Mouse (Mus musculus) cerebellum, postnatal 25 days (tissue): ENCODE data around the gene Fat1.
"Not testable (repeated sequence)": the region's sequence is repeated elsewhere in the genome, so short reads cannot be mapped to it uniquely, and the experiment has no call there.

Source experiments
- DNase-seq, 2 experiments: peaks; one replicate each; pipeline ENCODE4 v3.0.0; 2021; ENCODE audit warnings: mixed read lengths in 2 of 2

Gene Fat1

DNA sequence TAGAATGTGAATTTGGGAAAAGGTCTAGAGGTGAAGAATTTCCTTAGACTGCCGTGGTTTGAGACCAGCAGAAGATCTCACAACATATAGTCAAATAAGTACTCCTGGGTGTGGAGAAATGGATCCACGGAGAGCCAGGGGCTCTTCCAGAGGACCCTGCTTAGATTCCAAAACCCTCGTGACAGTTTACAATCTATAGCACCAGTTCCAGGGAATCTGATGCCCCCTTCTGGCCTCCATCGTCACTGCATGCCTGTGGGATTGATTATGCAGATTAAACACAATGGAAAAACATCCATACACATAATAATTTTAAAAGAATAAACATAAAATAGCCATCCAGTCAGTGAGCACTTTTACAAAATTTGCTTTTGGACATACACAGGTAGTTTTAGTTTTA, 75.4 kb downstream of the Fat1 start:
- DNase-seq: peak; percentile 69 to 80

DNA sequence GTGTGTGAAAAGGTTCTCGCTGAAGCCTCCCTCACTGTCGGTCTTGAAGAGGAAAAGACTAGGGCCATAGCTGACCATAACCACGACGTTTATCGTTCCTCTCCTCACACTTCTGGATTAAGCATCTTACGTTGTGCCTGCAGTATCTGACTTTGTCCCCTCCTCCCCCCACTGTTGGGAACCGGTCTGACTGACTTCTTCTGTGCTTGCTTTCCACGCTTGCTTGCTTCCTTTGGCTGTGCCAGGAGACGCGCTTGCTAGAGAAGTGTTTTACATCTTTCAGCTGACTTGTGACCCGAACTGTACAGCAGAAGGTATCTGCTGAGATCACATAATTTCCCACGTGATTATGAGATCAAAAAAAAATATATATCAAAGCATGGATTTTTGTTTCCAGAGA, 76.5 kb downstream of the Fat1 start:
- no peak for DNase-seq

DNA sequence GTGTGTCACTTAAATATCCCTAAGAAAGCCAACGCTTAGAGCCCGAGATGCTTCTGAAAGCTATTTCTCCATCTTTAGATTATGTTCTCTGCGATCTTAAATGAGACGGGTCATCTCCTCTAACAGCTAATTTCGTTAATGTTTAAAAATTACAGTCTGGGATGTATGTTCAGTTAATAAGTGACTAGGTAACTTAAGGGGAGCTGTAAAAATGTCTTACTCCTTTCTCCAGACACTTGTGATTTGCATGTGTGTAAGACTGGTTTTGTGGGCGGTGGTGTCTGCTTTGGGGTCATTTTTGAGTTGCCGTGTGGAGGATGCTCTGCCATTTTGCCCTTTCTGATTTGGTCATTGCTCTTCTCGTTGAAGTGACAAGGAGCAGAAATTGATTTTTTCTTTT, 78.6 kb downstream of the Fat1 start:
- no peak for DNase-seq

DNA sequence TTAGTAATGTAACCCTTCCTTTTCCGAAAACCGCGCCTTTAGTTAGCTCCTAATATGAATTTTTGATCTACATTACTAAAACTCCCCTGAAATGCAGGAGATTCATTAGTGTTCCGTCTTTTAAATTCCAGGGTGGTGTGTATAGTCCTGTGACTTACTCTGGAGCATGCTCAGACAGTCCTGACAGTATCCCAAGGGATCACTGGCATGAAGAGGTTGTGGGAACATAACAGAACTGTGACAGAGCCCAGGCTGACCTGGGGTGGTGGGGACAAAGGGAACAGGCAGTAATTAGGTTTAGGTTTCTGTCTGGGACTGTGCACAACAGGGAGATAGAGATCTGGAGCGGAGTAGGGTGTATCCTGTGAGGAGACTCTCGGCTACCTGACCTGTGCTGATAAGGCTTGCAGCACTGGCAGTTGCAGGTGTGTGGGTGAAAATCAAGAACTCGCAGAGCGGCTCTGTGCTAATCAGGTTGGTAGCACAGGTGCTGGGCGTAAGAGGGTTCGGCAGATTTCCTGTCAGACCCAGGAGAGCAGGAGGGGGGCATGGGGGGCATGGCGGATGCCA, 79.3 kb downstream of the Fat1 start:
- DNase-seq: no peak

DNA sequence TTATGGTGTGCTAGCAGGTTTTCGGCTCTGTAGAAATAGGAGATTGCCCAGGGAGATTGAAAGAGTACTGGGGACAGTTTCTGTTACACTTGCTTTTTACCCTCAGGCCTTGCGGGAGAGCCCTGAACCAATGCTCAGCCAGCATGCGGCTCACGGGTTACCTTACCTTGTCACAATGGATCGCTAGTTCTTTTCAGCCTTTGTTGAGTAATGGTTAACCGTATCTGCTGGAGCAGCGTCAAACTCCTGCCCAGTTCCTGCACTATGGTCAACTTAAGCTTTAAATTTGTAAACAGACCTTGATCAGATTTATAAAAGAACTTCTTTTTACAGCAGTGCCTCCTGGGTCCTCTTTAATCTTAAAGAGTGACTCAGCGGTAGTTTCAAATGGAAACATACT, 80.6 kb downstream of the Fat1 start:
- DNase-seq: no peak

DNA sequence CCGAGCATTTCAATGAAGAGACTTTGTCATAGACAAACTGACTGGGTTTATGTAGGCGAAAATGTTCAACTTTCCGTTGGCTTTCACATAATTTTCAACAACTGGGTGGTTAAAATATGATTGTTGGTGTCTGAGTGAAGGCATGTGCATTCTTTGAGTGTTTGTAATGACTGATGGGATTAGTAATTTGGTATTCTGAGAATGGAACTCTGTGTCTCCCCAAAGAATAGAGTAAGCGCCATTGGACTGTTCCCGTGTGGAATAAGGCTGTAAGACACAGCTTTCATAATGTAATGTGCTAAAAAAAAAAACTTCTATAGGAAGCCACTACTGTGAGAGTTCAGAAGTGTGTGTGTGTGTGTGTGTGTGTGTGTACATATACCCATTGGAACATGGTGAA, 84.0 kb downstream of the Fat1 start:
- DNase-seq: no peak

DNA sequence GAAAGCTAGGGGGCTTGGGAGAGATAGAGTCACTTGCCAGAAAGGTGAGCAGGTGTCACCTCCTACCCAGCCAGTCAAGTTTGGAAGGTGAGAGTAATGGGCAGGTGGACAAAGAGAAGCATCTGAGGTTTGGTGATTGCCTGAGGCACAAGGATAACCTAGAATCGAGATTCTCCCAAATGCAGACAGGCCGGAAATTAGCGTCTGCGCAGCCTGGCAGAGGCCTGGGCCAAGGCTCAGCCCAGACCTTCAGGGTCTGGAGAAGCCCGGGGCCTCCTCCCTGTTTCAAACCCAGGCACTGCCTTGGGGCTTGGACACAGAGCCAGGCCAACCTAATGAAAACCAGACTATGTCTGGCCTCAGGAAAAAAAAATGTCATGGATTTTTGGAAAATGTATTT, 85.9 kb downstream of the Fat1 start:
- DNase-seq: peak; percentile 64

GRCm38 (mm10) chr8:45021911-45022665, 86.8 kb downstream of the Fat1 start:
- DNase-seq: peak; percentile 77 to 79

DNA sequence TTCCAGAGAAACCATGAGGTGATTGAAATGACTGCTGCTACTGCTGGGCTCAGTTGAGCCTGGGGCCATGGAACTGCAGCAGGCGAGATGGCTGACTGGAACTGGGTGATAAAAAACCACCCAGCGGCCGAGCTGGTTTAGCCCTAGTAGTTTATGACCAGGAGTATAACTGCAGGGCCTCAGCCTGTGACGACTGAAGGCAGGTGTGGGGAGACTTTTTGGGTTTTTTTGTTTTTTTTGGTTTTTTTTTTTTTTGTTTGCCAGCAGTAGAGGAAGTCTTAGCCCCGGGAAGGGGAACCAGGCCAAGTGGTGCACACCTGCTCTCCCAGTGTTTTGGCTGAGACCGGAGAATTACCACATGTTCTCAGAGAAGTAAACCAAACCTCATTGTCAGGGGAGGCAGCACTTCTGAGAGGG, 92.8 kb downstream of the Fat1 start:
- peak; percentile 42 to 61 for DNase-seq

- DNase-seq: no peak
Observed at GRCm38 (mm10) chr8:45038350-45038749, 103.1 kb downstream of the Fat1 start.

DNA sequence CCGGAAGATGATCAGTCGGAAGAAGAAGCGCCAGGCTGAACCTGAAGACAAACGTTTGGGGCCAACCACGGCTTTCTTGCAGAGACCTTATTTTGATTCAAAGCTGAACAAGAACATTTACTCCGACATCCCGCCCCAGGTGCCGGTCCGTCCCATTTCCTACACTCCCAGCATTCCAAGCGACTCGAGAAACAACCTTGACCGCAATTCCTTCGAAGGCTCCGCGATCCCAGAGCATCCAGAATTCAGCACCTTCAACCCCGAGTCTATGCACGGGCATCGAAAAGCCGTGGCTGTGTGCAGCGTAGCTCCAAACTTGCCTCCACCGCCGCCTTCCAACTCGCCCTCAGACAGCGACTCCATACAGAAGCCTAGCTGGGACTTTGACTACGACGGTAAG, 108.9 kb downstream of the Fat1 start:
- DNase-seq: no peak

GRCm38 (mm10) chr8:45050451-45050850, 115.2 kb downstream of the Fat1 start:
- no peak for DNase-seq

GRCm38 (mm10) chr8:45051236-45051635, 116.0 kb downstream of the Fat1 start:
- DNase-seq: no peak

DNA sequence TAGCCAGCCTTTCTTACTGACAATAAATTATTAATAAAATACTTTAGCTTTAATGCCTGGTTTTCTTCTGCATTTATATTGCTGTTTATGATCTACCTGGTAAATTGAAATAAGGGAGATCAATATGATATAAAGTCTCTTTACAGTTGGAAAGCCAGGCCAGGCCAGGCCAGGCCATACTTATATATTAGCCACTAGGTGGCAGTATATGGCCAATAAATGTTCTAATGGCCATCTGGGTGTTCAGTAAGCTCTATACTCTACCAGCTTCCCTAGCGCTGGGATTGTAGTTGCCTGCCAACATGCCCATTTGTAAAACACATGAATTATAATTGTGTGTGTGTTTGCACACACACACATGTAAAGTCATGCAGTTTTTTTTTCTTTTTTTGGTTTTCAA, 117.0 kb downstream of the Fat1 start:
- no peak for DNase-seq

DNA sequence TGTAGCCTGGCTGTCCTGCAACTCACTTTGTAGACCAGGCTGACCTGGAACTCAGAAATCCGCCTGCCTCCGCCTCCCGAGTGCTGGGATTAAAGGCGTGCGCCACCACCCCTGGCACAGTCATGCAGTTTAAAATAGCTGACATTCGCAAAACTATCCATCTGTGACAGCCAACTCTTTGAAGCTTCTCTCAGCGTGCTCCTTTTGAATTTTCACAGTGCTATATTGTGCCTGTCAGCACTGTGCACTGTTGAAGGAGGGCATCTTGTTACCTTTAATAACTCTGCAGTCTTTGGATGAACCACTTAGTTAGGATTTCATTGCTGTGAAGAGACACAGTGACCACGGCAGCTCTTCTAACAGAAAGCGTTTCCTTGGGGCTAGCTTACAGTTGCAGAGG, 117.4 kb downstream of the Fat1 start:
- no peak for DNase-seq

GRCm38 (mm10) chr8:45055500-45055899, 120.3 kb downstream of the Fat1 start:
- no peak for DNase-seq

- DNase-seq: peak in 1 of 2 experiments; percentile 27
Observed at GRCm38 (mm10) chr8:45056810-45057209, 121.6 kb downstream of the Fat1 start.

DNA sequence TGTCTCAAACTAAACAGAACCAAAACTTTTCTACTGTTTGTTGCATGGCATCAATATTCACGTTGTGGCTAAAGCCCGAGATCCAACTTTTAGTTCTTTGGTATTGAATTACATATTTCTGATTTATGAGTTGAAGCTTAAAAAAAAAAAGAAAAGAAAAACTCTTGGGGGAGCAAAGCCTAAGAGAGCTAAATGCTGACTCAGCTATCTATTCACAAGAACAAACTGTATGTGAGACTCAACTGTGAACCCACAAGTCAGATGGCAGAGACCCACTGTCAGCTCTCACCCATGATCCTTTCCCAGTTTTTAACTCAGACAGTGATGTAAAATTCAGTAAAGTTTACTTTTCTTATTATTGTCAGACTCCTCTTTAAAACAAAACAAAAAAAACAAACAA, 124.8 kb downstream of the Fat1 start:
- no peak for DNase-seq

DNA sequence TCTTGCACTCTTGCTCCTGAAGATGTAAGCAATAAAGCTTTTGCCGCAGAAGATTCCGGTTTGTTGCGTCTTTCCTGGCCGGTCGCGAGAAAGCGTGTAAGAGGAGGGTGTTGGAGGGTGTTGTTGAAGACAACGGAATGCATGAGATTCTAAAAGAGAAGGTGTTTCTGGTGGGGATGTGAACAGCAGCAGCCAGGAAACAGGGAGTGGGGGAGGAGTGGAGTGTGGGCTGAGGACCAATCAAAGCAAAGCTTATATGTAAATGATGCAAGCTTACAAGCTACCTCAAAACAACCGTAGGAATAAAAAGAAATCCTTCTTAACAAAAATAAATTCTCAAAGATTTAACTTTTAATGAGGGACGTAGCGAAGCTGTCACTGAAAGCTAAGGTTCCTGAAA, 127.1 kb downstream of the Fat1 start:
- DNase-seq: no peak

DNA sequence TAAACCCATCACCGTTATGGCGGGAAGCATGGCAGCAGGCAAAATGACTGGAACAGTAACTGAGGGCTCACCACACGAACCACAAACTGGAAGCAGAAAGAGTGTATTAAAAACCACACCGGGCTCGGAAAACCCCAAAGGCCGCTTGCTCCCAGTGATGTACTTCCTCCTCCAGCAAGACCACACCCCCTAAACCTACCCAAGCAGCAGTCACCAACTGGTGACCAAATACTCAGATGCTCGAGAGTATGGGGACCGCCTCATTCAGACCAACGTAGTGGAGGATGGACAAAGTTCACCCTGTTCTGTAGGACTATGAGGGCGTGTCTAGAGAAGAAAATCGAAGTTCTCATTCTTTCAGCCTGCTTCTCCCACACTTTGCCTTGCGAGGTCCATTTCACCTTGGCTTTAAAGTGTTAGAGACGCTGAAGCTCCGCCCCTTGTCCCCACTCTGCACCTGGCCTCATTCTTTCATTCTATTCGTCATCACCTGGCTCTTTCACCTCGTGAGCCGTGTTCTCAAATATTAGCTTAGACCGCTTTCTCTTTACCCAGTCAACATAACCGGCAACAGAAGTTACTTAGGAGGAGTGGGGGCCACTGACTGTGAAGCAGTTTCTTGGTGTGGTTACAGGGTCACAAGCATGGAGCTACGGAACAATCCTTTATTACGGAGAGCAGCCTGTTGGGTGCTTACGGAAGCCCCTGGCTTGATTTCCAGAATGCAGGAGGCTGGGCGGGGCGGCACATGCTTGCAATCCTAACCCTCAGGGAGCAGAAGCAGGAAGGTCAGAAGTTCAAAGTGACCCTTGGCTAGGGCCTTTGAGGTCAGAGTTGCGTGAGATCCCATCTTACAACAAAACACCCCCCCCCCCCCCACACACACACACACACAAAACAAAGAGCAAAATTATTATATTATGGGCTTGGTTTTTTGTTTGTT, 128.0 kb downstream of the Fat1 start:
- DNase-seq: no peak

DNA sequence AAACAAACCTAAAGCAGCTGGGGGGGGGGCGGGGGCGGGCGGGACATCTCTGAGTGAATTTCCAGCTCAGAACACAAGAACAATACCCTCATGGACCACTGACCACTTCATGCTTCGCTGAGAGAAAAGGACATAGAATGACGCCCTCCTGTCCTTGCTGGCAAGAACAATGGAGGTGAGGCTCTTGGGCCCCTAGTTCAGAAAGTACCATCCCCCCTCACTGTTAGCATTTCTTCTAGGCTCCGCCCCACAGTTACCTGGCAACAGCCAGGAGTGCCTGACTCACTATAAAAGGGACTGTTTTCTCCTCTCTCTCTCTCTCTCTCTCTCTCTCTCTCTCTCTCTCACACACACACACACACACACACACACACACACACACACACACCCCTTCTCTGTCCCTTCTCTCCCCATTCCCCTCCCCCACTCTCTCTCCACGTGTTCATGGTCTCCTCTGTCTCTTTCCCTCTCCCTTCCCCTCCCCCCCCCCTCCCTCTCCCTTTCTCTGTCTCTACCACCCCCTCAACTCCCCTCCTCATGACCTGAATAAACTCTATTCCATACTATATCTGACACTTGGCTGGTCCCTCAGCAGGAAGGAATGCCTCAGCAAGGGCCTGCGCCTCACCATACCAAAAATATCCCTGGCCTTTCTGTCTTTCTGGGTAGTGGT, 129.1 kb downstream of the Fat1 start:
- DNase-seq: no peak

DNA sequence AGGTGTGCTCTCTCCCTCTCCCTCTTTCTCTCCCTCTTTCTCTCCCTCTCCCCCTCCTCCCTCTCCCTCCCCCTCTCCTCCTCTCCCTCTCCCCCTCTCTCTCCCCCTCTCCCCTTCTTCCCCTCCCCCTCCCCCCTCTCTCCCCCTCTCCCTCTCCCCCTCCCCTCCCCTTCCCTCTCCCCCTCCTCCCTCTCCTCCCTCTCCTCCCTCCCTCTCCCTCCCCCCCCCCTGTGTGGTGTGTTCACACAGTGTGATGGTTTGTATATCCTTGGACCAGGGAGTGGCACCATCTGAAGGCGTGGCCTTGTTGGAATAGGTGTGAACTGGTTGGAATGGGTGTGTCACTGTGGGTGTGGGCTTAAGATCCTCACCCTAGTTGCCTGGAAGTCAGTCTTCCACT, 130.1 kb downstream of the Fat1 start:
- DNase-seq: not testable (repeated sequence)

- DNase-seq: peak; percentile 93 to 97
Observed at GRCm38 (mm10) chr8:45068759-45069386, 133.6 kb downstream of the Fat1 start, which contains the start of gene Mtnr1a. Gene Mtnr1a, plus strand, starts transcription at chr8:45069137.
